ENCODE assay signal across 12 mouse cellular contexts in genomic region chr10:96658906-96659305, GRCm38 (mm10). TPM values are rescaled to one million over a fixed set of nuclear protein-coding genes. Genes with fewer than 3 reads are reported as not detected.
A peak's percentile ranks its signal among the peaks of the same experiment; 100 is the strongest.
DNase-seq lines count a peak whose midpoint lies in the region; ATAC-seq and TF ChIP-seq lines count a peak whose summit lies in the region.
"Had no signal": no experiment of that assay in that cellular context is flagged by ENCODE, and none has a peak within 500 bp of the region (broad histone marks: within the 10 kb centered on the region; RNA-seq: fewer than 3 reads in every experiment).

No protein-coding gene starts in this region.

- peak; percentile 91 for TF ChIP-seq EP300 in ES-Bruce4 (IDR thresholded peaks at IDR 0.05; ENCODE audit: insufficient read depth, low read depth, low read length)

- H3K27me3 ChIP-seq in ES-Bruce4 (ENCODE audit: control insufficient read depth, insufficient read depth, low read length, poor library complexity, severe bottlenecking) = no peaks in the 10 kb centered on the region
- no peaks in the 10 kb centered on the region for H3K27me3 ChIP-seq in forebrain, embryonic 12.5 days

- TF ChIP-seq CTCF in ES-Bruce4 (IDR thresholded peaks at IDR 0.05; ENCODE audit: low read depth, low read length) = no peak
- TF ChIP-seq CTCF in brain, embryonic 14.5 days (IDR thresholded peaks at IDR 0.05; ENCODE audit: borderline replicate concordance, extremely low read depth, insufficient read depth, insufficient read length) = no peak

- no peak overlapping the region for H3K4me3 ChIP-seq in ES-Bruce4 (ENCODE audit: low read depth, low read length)
- no peak overlapping the region for H3K4me3 ChIP-seq in forebrain, embryonic 12.5 days (replicated peaks)
- H3K4me3 ChIP-seq: erythroblast, embryonic 14.5 days had no signal

- WGBS in forebrain, embryonic 12.5 days = 3% methylated on average over 5 of the region's 5 CpGs

- H3K4me1 ChIP-seq in ES-Bruce4 (ENCODE audit: control insufficient read depth, insufficient read depth, low read length) = no peaks in the 10 kb centered on the region
- H3K4me1 ChIP-seq in forebrain, embryonic 12.5 days = peaks cover 13% of the 10 kb centered on the region

- peak; percentile 80 for DNase-seq in brain, embryonic 14.5 days (ENCODE audit: low read depth)
- peak; percentile 26 for DNase-seq in kidney, postnatal 14 days
- DNase-seq in urinary bladder, postnatal 36 days (ENCODE audit: low spot score in 2 of 2) = no peak
- no peak for DNase-seq in left cerebral cortex, adult 8-10 months (ENCODE audit: low spot score in 2 of 2)
- DNase-seq in thymus, adult 18-20 months = no peak
- DNase-seq: liver; lung, postnatal 4 days; thymus, adult 2 months had no signal

- H3K4me2 ChIP-seq in forebrain, embryonic 12.5 days = no peak overlapping the region

- no peak overlapping the region for H3K9ac ChIP-seq in ES-Bruce4 (ENCODE audit: low read depth, poor library complexity, severe bottlenecking)
- no peak overlapping the region for H3K9ac ChIP-seq in forebrain, embryonic 12.5 days

- peak overlapping the region; percentile 58; the same call in 1 of the 2 replicates for H3K27ac ChIP-seq in ES-Bruce4 (ENCODE audit: insufficient read depth, low read length)
- H3K27ac ChIP-seq in forebrain, embryonic 12.5 days = peak overlapping the region; percentile 31; the same call in 1 of the 2 replicates

- peak; percentile 75 for ATAC-seq in forebrain, embryonic 12.5 days (ENCODE audit: low FRiP score)
- no peak for ATAC-seq in erythroblast, adult 5-6 weeks (replicated peaks; ENCODE audit: low FRiP score, poor library complexity, severe bottlenecking)

- H3K9me3 ChIP-seq in ES-Bruce4 (replicated peaks; ENCODE audit: control insufficient read depth, insufficient read depth, low read length, poor library complexity, severe bottlenecking) = peaks cover under 1% of the 10 kb centered on the region; the same call in 1 of the 2 replicates
- no peaks in the 10 kb centered on the region for H3K9me3 ChIP-seq in forebrain, embryonic 12.5 days

- H3K36me3 ChIP-seq in ES-Bruce4 (ENCODE audit: control insufficient read depth, insufficient read depth, low read length, poor library complexity, severe bottlenecking) = no peaks in the 10 kb centered on the region
- H3K36me3 ChIP-seq in forebrain, embryonic 12.5 days (replicated peaks) = no peaks in the 10 kb centered on the region

- no peak for TF ChIP-seq POLR2A in ES-Bruce4 (IDR thresholded peaks at IDR 0.05; ENCODE audit: insufficient read depth, low read length)
- no peak for TF ChIP-seq POLR2A in brain, embryonic 14.5 days (IDR thresholded peaks at IDR 0.05; ENCODE audit: borderline replicate concordance, extremely low read depth, insufficient read depth, insufficient read length, poor library complexity, severe bottlenecking)

RNA-seq across cellular contexts. Expression of gene Btg1, which starts 42.1 kb away (rescaled TPM):
- polyA plus RNA-seq in ES-Bruce4 (2011; ENCODE audit: insufficient read depth, insufficient read length, low read depth, missing spikeins) = 42.0 and 42.6 TPM in 2 replicates
- 33.7 and 43.3 TPM in 2 replicates for polyA plus RNA-seq in brain, embryonic 14.5 days (2012; rRNA removed)
- polyA plus RNA-seq in forebrain, embryonic 12.5 days (2016; fragmentation: Nextera tagmentation; extraction: Ambion mirVana) = 46.2 and 49.5 TPM in 2 replicates
- total RNA-seq in erythroblast, adult 5-6 weeks (2015; ENCODE audit: low replicate concordance) = 30.1 and 35.2 TPM in 2 replicates
- 32.3 and 41.7 TPM in 2 replicates for total RNA-seq in erythroblast, adult 5-6 weeks (2017; ENCODE audit: low replicate concordance)
- 10 to 100 TPM; 34.1 to 39.4 (median 35.2) TPM for total RNA-seq in left cerebral cortex, adult 8-10 months (2022)

Comparison
In these comparisons a context has a peak if more than half of its experiments do, and no peak if none do; other contexts are left out.
1. DNase-seq: peak in brain, embryonic 14.5 days (single experiment) and kidney, postnatal 14 days (single experiment); none in urinary bladder, postnatal 36 days (0 of 2), left cerebral cortex, adult 8-10 months (0 of 2) and thymus, adult 18-20 months (0 of 2).